Mouse (Mus musculus) thymus, adult 2 months (tissue): ENCODE measurements around the gene Sptlc3.

Source experiments
- CTCF ChIP-seq: fragments of 200-500 bp; IDR thresholded peaks from 2 replicates; pipeline ENCODE4 v1.5.1; 2012; ENCODE audit warnings: mild to moderate bottlenecking, control low read depth, low read length, moderate library complexity, borderline replicate concordance; ENCODE audit not compliant: control insufficient read depth, poor library complexity, insufficient read depth; ENCODE audit errors: extremely low read depth
- POLR2A ChIP-seq: fragments of 200-500 bp; IDR thresholded peaks from 2 replicates; pipeline ENCODE4 v1.6.1; 2012; ENCODE audit warnings: mild to moderate bottlenecking, low read length, control low read depth, moderate library complexity; ENCODE audit not compliant: control insufficient read depth, poor library complexity, insufficient read depth; ENCODE audit errors: extremely low read depth

DNA sequence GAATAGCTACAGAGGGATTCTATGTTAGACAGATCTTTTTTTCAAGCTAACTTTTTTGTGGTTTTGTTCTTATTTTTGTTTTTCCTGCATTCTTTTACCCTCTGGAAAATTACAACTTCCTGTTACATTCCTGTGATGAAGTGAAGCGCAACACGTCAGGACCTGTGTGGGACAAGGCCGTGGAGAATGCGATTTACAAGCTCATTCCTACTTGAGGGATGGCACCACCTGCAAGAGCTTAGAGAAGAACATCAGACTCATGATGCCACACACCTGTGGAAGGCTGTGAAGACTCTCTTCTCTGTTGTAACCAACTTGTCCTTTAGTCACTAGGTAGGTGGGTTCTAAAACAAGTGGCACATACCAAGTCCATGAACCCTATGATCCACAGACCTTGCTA lies 26.0 kb upstream of the Sptlc3 start:
- TF ChIP-seq POLR2A (no peak), CTCF (no peak)
